In genomic region chr10:126330305-126330969, GRCm38 (mm10) we compare ENCODE assay signal across 8 mouse cellular contexts.
DNase-seq lines count a peak whose midpoint lies in the region; ATAC-seq lines count a peak whose summit lies in the region.

No protein-coding gene starts in this region.

- WGBS in intestine, embryonic 14.5 days = 5% methylated on average over 17 of the region's 17 CpGs

- H3K36me3 ChIP-seq in intestine, embryonic 14.5 days (ENCODE audit: control insufficient read depth, insufficient read depth, low read length) = no peaks in the 10 kb centered on the region

- H3K4me1 ChIP-seq in intestine, embryonic 14.5 days (replicated peaks; ENCODE audit: control insufficient read depth, insufficient read depth, low read length) = peaks cover 14% of the 10 kb centered on the region

- peak; percentile 88 to 92 for DNase-seq in adrenal gland, adult 18-20 months (ENCODE audit: low spot score in 2 of 2)
- DNase-seq in embryo, embryonic 10.5 days (ENCODE audit: low spot score) = peak; percentile 92
- peak; percentile 80 for DNase-seq in gastrocnemius, postnatal 25 days
- DNase-seq in intestine, embryonic 14.5 days (ENCODE audit: low spot score) = peak; percentile 94
- DNase-seq in left cerebral cortex, adult 8-10 months (ENCODE audit: low spot score in 2 of 2) = peak; percentile 70 to 76
- DNase-seq in right cerebral cortex, adult 2 months (ENCODE audit: low spot score in 2 of 2) = peak; percentile 88
- DNase-seq in urinary bladder, adult 2 months (ENCODE audit: low spot score) = peak; percentile 79

- H3K27ac ChIP-seq in intestine, embryonic 14.5 days (ENCODE audit: low read depth) = no peak overlapping the region

- H3K9me3 ChIP-seq in intestine, embryonic 14.5 days (ENCODE audit: control insufficient read depth, low read length) = no peaks in the 10 kb centered on the region

- ATAC-seq in intestine, embryonic 14.5 days (replicated peaks; ENCODE audit: low FRiP score, low TSS enrichment, low read depth) = peak; percentile 93
- ATAC-seq in megakaryocyte, adult 5-6 weeks (ENCODE audit: poor library complexity, severe bottlenecking) = peak; percentile 99

- H3K4me3 ChIP-seq in intestine, embryonic 14.5 days (ENCODE audit: low read depth, low read length) = peak overlapping the region; percentile 18; the same call in 1 of the 2 replicates

- H3K4me2 ChIP-seq in intestine, embryonic 14.5 days (ENCODE audit: low read length) = peak overlapping the region; percentile 42

- H3K27me3 ChIP-seq in intestine, embryonic 14.5 days (replicated peaks; ENCODE audit: control insufficient read depth, insufficient read depth, low read length) = no peaks in the 10 kb centered on the region

- H3K9ac ChIP-seq in intestine, embryonic 14.5 days (ENCODE audit: low read length) = no peak overlapping the region
